Mouse (Mus musculus): ENCODE measurements around the gene Adora2a. TPM values are rescaled to one million over a fixed set of nuclear protein-coding genes. Genes with fewer than 3 reads are reported as not detected.

Adora2a gene
- polyA plus RNA-seq, 1 experiment from 2014 or later: 11.7 TPM

DNA sequence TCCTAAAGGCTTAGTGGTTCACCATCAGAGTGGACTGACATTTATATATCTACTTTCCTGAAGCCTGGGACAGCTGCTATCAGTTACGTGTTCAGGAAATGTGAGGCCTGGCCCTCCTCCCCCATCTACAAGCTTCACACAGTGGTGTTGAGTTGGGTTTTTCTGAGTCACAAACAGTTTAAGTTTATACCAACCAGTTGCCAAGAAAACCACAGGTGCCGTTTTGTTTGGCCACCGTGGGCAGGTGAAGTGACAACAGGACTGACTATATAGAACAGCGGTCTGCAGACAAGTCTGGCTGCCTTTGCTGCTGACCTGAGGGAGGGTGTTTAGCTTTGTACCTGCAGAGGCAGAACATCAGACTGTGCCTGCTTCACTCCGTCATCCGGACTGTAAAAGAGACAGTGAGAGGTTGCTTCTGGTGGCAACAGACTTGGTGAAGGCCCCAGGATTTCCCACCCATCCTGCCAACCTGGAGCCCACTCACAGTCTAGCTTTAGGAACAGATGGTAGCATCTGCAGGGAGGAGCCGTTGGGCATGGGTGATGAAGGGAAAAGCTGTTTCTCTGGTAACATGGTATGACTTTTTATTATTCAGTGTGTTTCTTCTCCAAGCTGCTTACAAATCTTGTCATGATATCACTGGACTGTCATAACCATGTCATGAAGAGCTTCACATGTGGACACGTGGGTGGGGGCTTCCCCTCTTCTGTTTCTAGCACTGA lies 13.2 kb upstream of the Adora2a start:
- ATAC-seq: peak; percentile 85
- peaks cover 10% of the 10 kb centered on the region for H3K36me3 ChIP-seq (ENCODE audit: control insufficient read depth, insufficient read depth)
- H3K27ac ChIP-seq (ENCODE audit: low read length): peak overlapping the region; percentile 70
- no peak overlapping the region for H3K4me3 ChIP-seq (replicated peaks; ENCODE audit: low read length)
- H3K9me3 ChIP-seq (ENCODE audit: control insufficient read depth, low read length): no peaks in the 10 kb centered on the region
- no peak overlapping the region for H3K9ac ChIP-seq (replicated peaks; ENCODE audit: low read depth, low read length)
- no peaks in the 10 kb centered on the region for H3K27me3 ChIP-seq (replicated peaks; ENCODE audit: control insufficient read depth, insufficient read depth, low read length)
- WGBS: 65% methylated on average over 8 of the region's 8 CpGs
- H3K4me2 ChIP-seq (ENCODE audit: low read length): no peak overlapping the region
- peaks cover 14% of the 10 kb centered on the region for H3K4me1 ChIP-seq (replicated peaks; ENCODE audit: control insufficient read depth, insufficient read depth, low read length)

DNA sequence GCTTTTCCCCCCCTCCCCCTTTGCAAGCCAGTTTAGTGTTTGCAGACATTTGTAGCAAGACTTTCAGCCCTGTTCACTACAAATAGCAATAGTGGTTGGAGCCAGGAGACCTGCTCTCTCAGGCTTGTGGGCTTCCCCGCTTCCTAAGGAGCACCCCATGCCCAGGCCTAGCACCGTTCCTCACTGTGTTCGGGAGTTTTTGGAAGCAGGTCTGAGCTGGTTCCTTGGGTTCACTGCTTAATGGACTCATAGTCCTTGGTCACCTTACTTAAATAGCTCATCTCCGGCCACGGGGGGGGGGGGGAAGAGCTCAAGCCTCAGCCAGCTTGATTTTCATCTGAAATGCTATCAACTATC lies 12.7 kb upstream of the Adora2a start:
- H3K4me1 ChIP-seq (replicated peaks; ENCODE audit: control insufficient read depth, insufficient read depth, low read length): peaks cover 14% of the 10 kb centered on the region
- H3K9me3 ChIP-seq (ENCODE audit: control insufficient read depth, low read length): no peaks in the 10 kb centered on the region
- no peaks in the 10 kb centered on the region for H3K27me3 ChIP-seq (replicated peaks; ENCODE audit: control insufficient read depth, insufficient read depth, low read length)
- H3K9ac ChIP-seq (replicated peaks; ENCODE audit: low read depth, low read length): peak overlapping the region; percentile 26; the same call in 1 of the 2 replicates
- peaks cover 14% of the 10 kb centered on the region for H3K36me3 ChIP-seq (ENCODE audit: control insufficient read depth, insufficient read depth)
- H3K27ac ChIP-seq (ENCODE audit: low read length): peak overlapping the region; percentile 70
- no peak overlapping the region for H3K4me3 ChIP-seq (replicated peaks; ENCODE audit: low read length)
- H3K4me2 ChIP-seq (ENCODE audit: low read length): no peak overlapping the region
- ATAC-seq: peak; percentile 61
- 71% methylated on average over 5 of the region's 5 CpGs for WGBS

DNA sequence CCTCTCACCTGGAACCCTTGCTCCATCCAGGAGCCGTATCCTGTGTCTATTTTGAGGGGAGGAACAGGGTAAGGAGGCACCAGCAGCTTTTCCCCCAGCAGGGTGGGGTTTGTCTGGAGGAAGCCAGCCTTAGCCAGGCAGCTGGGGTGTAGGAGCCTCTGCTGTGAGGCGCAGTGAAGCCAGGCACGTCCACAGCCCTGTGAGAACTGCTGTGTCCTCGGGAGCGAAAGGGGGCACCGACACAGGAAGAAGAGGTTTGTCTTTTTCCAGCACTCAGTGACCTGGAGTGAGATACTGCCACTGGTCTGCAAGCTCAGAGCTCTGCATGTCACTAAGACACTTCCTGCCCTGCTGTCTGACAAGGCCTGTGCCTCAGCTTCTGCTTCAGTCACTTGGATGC lies 12.3 kb upstream of the Adora2a start:
- Histone ChIP-seq H3K9ac (replicated peaks; ENCODE audit: low read depth, low read length) (peak overlapping the region; percentile 26; the same call in 1 of the 2 replicates), H3K4me1 (replicated peaks; ENCODE audit: control insufficient read depth, insufficient read depth, low read length) (peaks cover 14% of the 10 kb centered on the region), H3K4me3 (replicated peaks; ENCODE audit: low read length) (no peak overlapping the region), H3K9me3 (ENCODE audit: control insufficient read depth, low read length) (no peaks in the 10 kb centered on the region), H3K27me3 (replicated peaks; ENCODE audit: control insufficient read depth, insufficient read depth, low read length) (no peaks in the 10 kb centered on the region), H3K27ac (ENCODE audit: low read length) (peak overlapping the region; percentile 70), H3K36me3 (ENCODE audit: control insufficient read depth, insufficient read depth) (peaks cover 14% of the 10 kb centered on the region), H3K4me2 (ENCODE audit: low read length) (no peak overlapping the region)
- peak; percentile 32; the same call in 1 of the 2 replicates for ATAC-seq
- 73% methylated on average over 6 of the region's 6 CpGs for whole genome bisulfite sequencing

DNA sequence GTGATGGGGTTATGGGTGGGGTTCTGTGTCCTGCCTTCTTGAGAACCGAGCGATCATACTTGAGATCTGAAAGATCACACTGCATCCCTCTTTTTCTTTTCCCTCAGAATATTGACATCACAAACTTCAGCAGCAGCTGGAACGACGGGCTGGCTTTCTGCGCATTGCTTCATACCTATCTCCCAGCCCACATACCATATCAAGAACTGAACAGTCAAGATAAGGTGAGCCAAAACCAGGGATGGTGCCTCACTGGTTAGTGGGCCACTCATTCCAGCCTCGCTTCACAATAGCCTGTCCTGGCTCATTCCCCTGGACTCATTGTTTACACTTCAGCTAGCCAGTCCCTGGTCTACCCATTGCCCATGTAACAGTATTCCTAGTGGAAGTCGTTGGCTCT lies 9.5 kb upstream of the Adora2a start:
- Histone ChIP-seq H3K9me3 (ENCODE audit: control insufficient read depth, low read length) (no peaks in the 10 kb centered on the region), H3K27me3 (replicated peaks; ENCODE audit: control insufficient read depth, insufficient read depth, low read length) (no peaks in the 10 kb centered on the region), H3K9ac (replicated peaks; ENCODE audit: low read depth, low read length) (no peak overlapping the region), H3K4me2 (ENCODE audit: low read length) (no peak overlapping the region), H3K27ac (ENCODE audit: low read length) (no peak overlapping the region), H3K4me1 (replicated peaks; ENCODE audit: control insufficient read depth, insufficient read depth, low read length) (peaks cover 14% of the 10 kb centered on the region), H3K36me3 (ENCODE audit: control insufficient read depth, insufficient read depth) (peaks cover 27% of the 10 kb centered on the region), H3K4me3 (replicated peaks; ENCODE audit: low read length) (no peak overlapping the region)
- no peak for ATAC-seq
- WGBS: 96% methylated on average over 7 of the region's 7 CpGs

DNA sequence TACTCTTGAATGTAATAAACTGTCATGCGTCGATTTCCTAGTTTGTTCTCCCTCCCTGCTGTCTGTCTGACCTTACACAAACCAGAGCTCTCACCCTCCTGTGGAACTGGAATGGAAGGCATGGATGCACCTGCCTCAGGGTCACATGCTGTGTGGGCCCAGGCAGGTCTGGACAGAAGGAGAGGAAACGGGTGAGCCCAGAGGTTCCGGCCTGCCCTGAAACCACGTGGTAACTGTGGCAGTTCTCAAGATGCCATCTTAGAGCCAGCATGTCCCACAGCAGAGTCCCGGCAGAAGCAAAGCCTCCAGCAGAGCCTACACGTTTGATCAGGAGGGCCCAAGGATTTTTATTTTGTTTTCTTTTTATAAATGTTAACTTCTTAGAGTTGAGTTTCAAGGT lies 4.3 kb upstream of the Adora2a start:
- Histone ChIP-seq H3K27me3 (replicated peaks; ENCODE audit: control insufficient read depth, insufficient read depth, low read length) (peaks cover 6% of the 10 kb centered on the region; the same call in 1 of the 2 replicates), H3K4me2 (ENCODE audit: low read length) (no peak overlapping the region), H3K9me3 (ENCODE audit: control insufficient read depth, low read length) (no peaks in the 10 kb centered on the region), H3K27ac (ENCODE audit: low read length) (no peak overlapping the region), H3K36me3 (ENCODE audit: control insufficient read depth, insufficient read depth) (peaks cover 27% of the 10 kb centered on the region), H3K4me3 (replicated peaks; ENCODE audit: low read length) (no peak overlapping the region), H3K4me1 (replicated peaks; ENCODE audit: control insufficient read depth, insufficient read depth, low read length) (peaks cover 15% of the 10 kb centered on the region), H3K9ac (replicated peaks; ENCODE audit: low read depth, low read length) (no peak overlapping the region)
- WGBS: 85% methylated on average over 7 of the region's 7 CpGs
- ATAC-seq: no peak

DNA sequence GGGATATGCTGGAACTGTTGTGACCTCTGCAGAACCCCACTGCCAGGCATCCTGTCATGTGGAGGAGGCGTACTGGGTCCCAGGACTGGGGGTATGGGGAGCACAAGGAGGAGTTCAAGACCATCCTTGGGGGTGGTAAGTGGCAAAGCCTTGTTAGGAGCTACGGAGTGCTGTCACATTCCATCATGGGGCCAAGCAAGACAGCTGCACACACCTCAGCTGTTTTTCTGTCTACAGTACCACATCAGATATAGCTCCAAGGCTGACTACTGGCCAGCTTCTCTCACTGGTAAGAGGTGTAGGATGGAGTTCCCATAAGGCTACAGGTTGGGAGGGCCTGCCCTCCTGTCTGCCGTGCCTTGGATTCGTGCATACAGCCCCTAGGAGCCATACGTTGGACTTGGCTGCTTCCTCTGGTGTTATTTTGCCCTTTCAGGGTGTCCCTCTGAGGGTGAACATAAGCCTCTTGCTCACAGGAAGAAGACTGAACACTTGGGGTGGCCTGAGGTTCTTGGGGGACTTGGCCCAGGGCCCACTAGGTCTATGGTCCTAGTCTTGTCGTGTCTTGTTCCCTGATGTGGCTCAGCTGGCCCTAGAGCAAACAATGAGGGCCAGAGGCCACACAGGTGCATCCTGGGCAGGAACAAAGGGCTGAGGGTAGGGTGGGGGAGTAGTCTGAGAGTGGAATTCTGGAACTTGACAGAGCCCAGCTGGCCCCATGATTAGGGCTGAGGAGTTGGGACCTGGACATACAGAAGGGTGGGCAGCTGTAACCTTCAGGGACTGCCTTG lies 2.3 kb upstream of the Adora2a start:
- H3K27ac ChIP-seq (ENCODE audit: low read length): no peak overlapping the region
- no peak overlapping the region for H3K9ac ChIP-seq (replicated peaks; ENCODE audit: low read depth, low read length)
- ATAC-seq: no peak
- H3K9me3 ChIP-seq (ENCODE audit: control insufficient read depth, low read length): no peaks in the 10 kb centered on the region
- peaks cover 9% of the 10 kb centered on the region; the same call in 1 of the 2 replicates for H3K27me3 ChIP-seq (replicated peaks; ENCODE audit: control insufficient read depth, insufficient read depth, low read length)
- 70% methylated on average over 6 of the region's 6 CpGs for WGBS
- H3K36me3 ChIP-seq (ENCODE audit: control insufficient read depth, insufficient read depth): peaks cover 15% of the 10 kb centered on the region
- H3K4me3 ChIP-seq (replicated peaks; ENCODE audit: low read length): no peak overlapping the region
- H3K4me2 ChIP-seq (ENCODE audit: low read length): no peak overlapping the region
- peaks cover 18% of the 10 kb centered on the region for H3K4me1 ChIP-seq (replicated peaks; ENCODE audit: control insufficient read depth, insufficient read depth, low read length)

DNA sequence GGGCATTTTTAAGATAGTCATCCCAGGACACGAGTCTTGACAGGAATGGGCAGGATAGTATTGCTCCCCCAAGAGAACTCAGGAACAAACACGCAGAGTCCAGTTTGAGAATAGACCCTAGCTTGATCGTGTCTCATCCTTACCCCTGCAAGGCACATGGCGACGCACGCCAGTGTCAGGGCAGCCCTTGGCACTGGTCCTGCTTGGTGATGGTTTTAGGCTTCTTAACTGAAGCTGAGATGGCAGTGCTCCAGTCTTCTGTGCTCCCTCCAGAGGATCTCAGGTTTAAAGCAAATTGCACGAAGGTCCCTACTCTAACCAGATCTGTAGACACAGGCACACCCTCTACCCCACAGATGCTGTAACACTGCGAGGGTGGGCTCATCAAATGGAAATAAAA lies 921 bp upstream of the Adora2a start:
- H3K9me3 ChIP-seq (ENCODE audit: control insufficient read depth, low read length): no peaks in the 10 kb centered on the region
- peaks cover 8% of the 10 kb centered on the region; the same call in 1 of the 2 replicates for H3K36me3 ChIP-seq (ENCODE audit: control insufficient read depth, insufficient read depth)
- no peak overlapping the region for H3K27ac ChIP-seq (ENCODE audit: low read length)
- ATAC-seq: no peak
- H3K4me2 ChIP-seq (ENCODE audit: low read length): no peak overlapping the region
- no peak overlapping the region for H3K4me3 ChIP-seq (replicated peaks; ENCODE audit: low read length)
- H3K4me1 ChIP-seq (replicated peaks; ENCODE audit: control insufficient read depth, insufficient read depth, low read length): peaks cover 18% of the 10 kb centered on the region
- H3K27me3 ChIP-seq (replicated peaks; ENCODE audit: control insufficient read depth, insufficient read depth, low read length): peaks cover 9% of the 10 kb centered on the region; the same call in 1 of the 2 replicates
- no peak overlapping the region for H3K9ac ChIP-seq (replicated peaks; ENCODE audit: low read depth, low read length)
- WGBS: 72% methylated on average over 8 of the region's 8 CpGs

DNA sequence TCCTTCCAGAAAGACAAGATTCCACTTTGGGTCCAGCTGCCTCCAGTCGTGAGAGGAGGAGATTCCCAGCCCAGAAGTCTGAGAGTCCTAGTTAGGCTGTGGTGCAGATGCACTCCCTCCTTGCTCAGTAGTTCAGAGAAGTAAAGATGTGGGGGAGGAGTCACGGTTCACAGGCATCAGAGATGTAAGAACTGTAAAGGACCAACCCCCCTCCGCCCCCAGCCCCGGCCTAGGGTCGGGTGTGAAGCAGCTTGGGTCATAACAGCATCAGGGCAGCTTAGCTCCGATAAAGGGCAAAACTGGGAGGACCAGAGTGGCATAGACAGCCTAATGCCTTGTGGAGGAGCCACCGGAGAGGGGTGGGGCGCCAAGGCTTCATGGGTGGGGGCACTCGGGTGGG lies 205 bp upstream of the Adora2a start:
- Histone ChIP-seq H3K4me1 (replicated peaks; ENCODE audit: control insufficient read depth, insufficient read depth, low read length) (peaks cover 18% of the 10 kb centered on the region), H3K4me2 (ENCODE audit: low read length) (peak overlapping the region; percentile 63), H3K27me3 (replicated peaks; ENCODE audit: control insufficient read depth, insufficient read depth, low read length) (peaks cover 9% of the 10 kb centered on the region; the same call in 1 of the 2 replicates), H3K36me3 (ENCODE audit: control insufficient read depth, insufficient read depth) (0 out of 2 replicates have a peak, but pooled peaks cover 5% of the 10 kb centered on the region), H3K4me3 (replicated peaks; ENCODE audit: low read length) (peak overlapping the region; percentile 46), H3K9me3 (ENCODE audit: control insufficient read depth, low read length) (no peaks in the 10 kb centered on the region), H3K27ac (ENCODE audit: low read length) (no peak overlapping the region), H3K9ac (replicated peaks; ENCODE audit: low read depth, low read length) (peak overlapping the region; percentile 48)
- WGBS: 11% methylated on average over 8 of the region's 9 CpGs
- peak; percentile 40 for ATAC-seq

Data from forebrain, embryonic 16.5 days (tissue).